Mouse (Mus musculus) hindbrain, postnatal 0 days (tissue): ENCODE measurements at regions not wholly inside any gene's neighbourhood (a gene's known extent, or its start where the extent isn't known, plus 50 kb on each side); places are given as distances from the start of the nearest gene placed in this dataset.

Source experiments
- ATAC-seq: fragments of 200-750 bp; cut with Nextera tagmentation; 2 replicates; pipeline ENCODE4 v1.8.0; 2017; ENCODE audit warnings: mild to moderate bottlenecking, moderate TSS enrichment, moderate library complexity
- DNase-seq: peaks from one replicate; pipeline ENCODE4 v3.0.0-alpha.2; 2015; ENCODE audit warnings: low spot score
- H3K27ac ChIP-seq: fragments of 300-500 bp; sonication (generic); 2 replicates; pipeline ENCODE4 v1.5.1; 2014; ENCODE audit warnings: mild to moderate bottlenecking
- H3K27me3 ChIP-seq: fragments of 300-500 bp; sonication (generic); 2 replicates; pipeline ENCODE4 v1.6.1; 2014; ENCODE audit warnings: low read length, mixed read lengths; ENCODE audit not compliant: insufficient read depth
- H3K36me3 ChIP-seq: fragments of 300-500 bp; sonication (generic); 2 replicates; pipeline ENCODE4 v1.6.1; 2014; ENCODE audit warnings: low read length, mixed read lengths; ENCODE audit not compliant: insufficient read depth
- H3K4me1 ChIP-seq: fragments of 300-500 bp; sonication (generic); 2 replicates; pipeline ENCODE4 v1.6.1; 2014; ENCODE audit warnings: antibody characterized with exemption, low read length, mixed read lengths; ENCODE audit not compliant: insufficient read depth
- H3K4me2 ChIP-seq: fragments of 300-500 bp; sonication (generic); 2 replicates; pipeline ENCODE4 v1.6.1; 2014; ENCODE audit warnings: low read depth, mild to moderate bottlenecking, low read length, moderate library complexity, mixed read lengths
- H3K4me3 ChIP-seq: fragments of 300-500 bp; sonication (generic); 2 replicates; pipeline ENCODE4 v1.5.1; 2014; ENCODE audit warnings: low read length
- H3K9ac ChIP-seq: fragments of 300-500 bp; sonication (generic); replicated peaks from 2 replicates; pipeline ENCODE4 v1.6.1; 2014; ENCODE audit warnings: mild to moderate bottlenecking, low read length, moderate library complexity, mixed read lengths
- H3K9me3 ChIP-seq: fragments of 300-500 bp; sonication (generic); 2 replicates; pipeline ENCODE4 v1.6.1; 2016; ENCODE audit warnings: low read length, mixed read lengths
- CTCF ChIP-seq: IDR thresholded peaks from 2 replicates; pipeline ENCODE4 v1.5.1; 2016; ENCODE audit warnings: antibody characterized with exemption, control low read depth, low read depth
- WGBS: fragments of 180-500 bp; shearing (Covaris S2); extraction: QIAGEN DNeasy Blood & Tissue Kit; methylation state at CpG from one replicate; pipeline ENCODE4 v1.1.7; 2014; 5-methylcytosine and 5-hydroxymethylcytosine counted together

GRCm38 (mm10) chr15:31722429-31722828 lies 120.8 kb downstream of the Fam173b start:
- no peak for DNase-seq
- no peak for ATAC-seq
- 85% methylated on average over 5 of the region's 5 CpGs for WGBS

GRCm38 (mm10) chr15:31724252-31724651 lies 122.6 kb downstream of the Fam173b start:
- Histone ChIP-seq H3K4me1 (no peaks in the 10 kb centered on the region), H3K9ac (no peak overlapping the region), H3K4me3 (no peak overlapping the region), H3K36me3 (no peaks in the 10 kb centered on the region), H3K27me3 (no peaks in the 10 kb centered on the region), H3K27ac (no peak overlapping the region), H3K4me2 (no peak overlapping the region), H3K9me3 (no peaks in the 10 kb centered on the region)
- ATAC-seq (no peak), DNase-seq (no peak)
- WGBS: 69% methylated on average over 11 of the region's 11 CpGs
- TF ChIP-seq CTCF: no peak

More at GRCm38 (mm10) chr15:31722429-31722828, 120.8 kb downstream of the Fam173b start:
- no peaks in the 10 kb centered on the region for H3K27me3 ChIP-seq
- no peaks in the 10 kb centered on the region for H3K4me1 ChIP-seq
- no peak for TF ChIP-seq CTCF
- H3K4me2 ChIP-seq: no peak overlapping the region
- no peak overlapping the region for H3K9ac ChIP-seq
- no peak overlapping the region for H3K27ac ChIP-seq
- no peaks in the 10 kb centered on the region for H3K36me3 ChIP-seq
- no peaks in the 10 kb centered on the region for H3K9me3 ChIP-seq
- no peak overlapping the region for H3K4me3 ChIP-seq

GRCm38 (mm10) chr15:31729133-31729532 lies 127.5 kb downstream of the Fam173b start:
- ATAC-seq: no peak
- WGBS: 84% methylated on average over 9 of the region's 9 CpGs

GRCm38 (mm10) chr15:31741686-31742085 lies 140.0 kb downstream of the Fam173b start:
- no peaks in the 10 kb centered on the region for H3K36me3 ChIP-seq
- ATAC-seq (no peak), DNase-seq (peak; percentile 8)
- no peaks in the 10 kb centered on the region for H3K9me3 ChIP-seq
- H3K27me3 ChIP-seq: no peaks in the 10 kb centered on the region
- H3K4me1 ChIP-seq: no peaks in the 10 kb centered on the region
- no peak overlapping the region for H3K4me2 ChIP-seq
- no peak for TF ChIP-seq CTCF
- H3K27ac ChIP-seq: no peak overlapping the region
- 74% methylated on average over 4 of the region's 4 CpGs for WGBS
- no peak overlapping the region for H3K4me3 ChIP-seq
- H3K9ac ChIP-seq: no peak overlapping the region

More at GRCm38 (mm10) chr15:31729133-31729532, 127.5 kb downstream of the Fam173b start:
- no peak overlapping the region for H3K4me2 ChIP-seq
- H3K4me1 ChIP-seq: no peaks in the 10 kb centered on the region
- TF ChIP-seq CTCF: no peak
- H3K9me3 ChIP-seq: 0 out of 2 replicates have a peak, but pooled peaks cover 5% of the 10 kb centered on the region
- H3K27me3 ChIP-seq: no peaks in the 10 kb centered on the region
- no peak overlapping the region for H3K9ac ChIP-seq
- H3K4me3 ChIP-seq: no peak overlapping the region
- no peaks in the 10 kb centered on the region for H3K36me3 ChIP-seq
- no peak overlapping the region for H3K27ac ChIP-seq
- DNase-seq: no peak

DNA sequence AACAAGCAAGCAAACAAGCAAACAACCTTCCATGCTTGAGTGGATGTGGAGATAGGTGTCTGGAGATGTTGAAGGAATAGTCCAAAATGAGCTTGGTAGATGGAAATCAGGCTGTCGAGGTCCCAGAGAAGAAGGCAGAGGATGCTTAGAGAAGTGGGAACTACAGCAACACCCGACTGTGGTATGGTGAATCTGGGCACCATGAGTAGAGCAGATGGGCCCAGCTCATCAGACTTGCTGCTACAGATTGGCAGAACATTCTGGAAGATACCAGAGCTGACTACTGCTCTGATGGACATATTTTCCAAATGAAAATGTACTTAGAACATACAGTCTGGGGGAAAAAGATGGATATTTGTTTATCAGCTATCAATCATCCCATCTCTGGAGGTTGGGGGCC lies 142.9 kb downstream of the Fam173b start:
- H3K9ac ChIP-seq: no peak overlapping the region
- DNase-seq (no peak), ATAC-seq (no peak)
- no peaks in the 10 kb centered on the region for H3K4me1 ChIP-seq
- WGBS: 84% methylated on average over 2 of the region's 2 CpGs
- TF ChIP-seq CTCF: no peak
- H3K9me3 ChIP-seq: no peaks in the 10 kb centered on the region
- no peak overlapping the region for H3K4me2 ChIP-seq
- no peak overlapping the region for H3K27ac ChIP-seq
- H3K27me3 ChIP-seq: no peaks in the 10 kb centered on the region
- no peak overlapping the region for H3K4me3 ChIP-seq
- no peaks in the 10 kb centered on the region for H3K36me3 ChIP-seq

GRCm38 (mm10) chr15:31752632-31753031 lies 151.0 kb downstream of the Fam173b start:
- no peaks in the 10 kb centered on the region for H3K36me3 ChIP-seq
- ATAC-seq (no peak), DNase-seq (no peak)
- no peak overlapping the region for H3K4me2 ChIP-seq
- H3K9ac ChIP-seq: no peak overlapping the region
- H3K4me3 ChIP-seq: no peak overlapping the region
- 37% methylated on average over 2 of the region's 2 CpGs for WGBS
- no peaks in the 10 kb centered on the region for H3K9me3 ChIP-seq
- H3K4me1 ChIP-seq: no peaks in the 10 kb centered on the region
- no peaks in the 10 kb centered on the region for H3K27me3 ChIP-seq
- TF ChIP-seq CTCF: no peak
- no peak overlapping the region for H3K27ac ChIP-seq

GRCm38 (mm10) chr15:31753578-31754281 lies 152.1 kb downstream of the Fam173b start:
- ATAC-seq (peak; percentile 71), DNase-seq (peak; percentile 81)
- TF ChIP-seq CTCF: no peak
- no peaks in the 10 kb centered on the region for H3K36me3 ChIP-seq
- H3K9me3 ChIP-seq: no peaks in the 10 kb centered on the region
- no peak overlapping the region for H3K4me3 ChIP-seq
- no peaks in the 10 kb centered on the region for H3K27me3 ChIP-seq
- no peaks in the 10 kb centered on the region for H3K4me1 ChIP-seq
- 18% methylated on average over 14 of the region's 14 CpGs for WGBS
- 0 out of 2 replicates have a peak overlapping the region, but pooled peaks have one; percentile 20 for H3K27ac ChIP-seq
- no peak overlapping the region for H3K4me2 ChIP-seq
- no peak overlapping the region for H3K9ac ChIP-seq
